Mouse (Mus musculus) liver, embryonic 14.5 days (tissue): Measurements from ENCODE around the gene Khdc1c. TPM values are rescaled to one million over a fixed set of nuclear protein-coding genes. Genes with fewer than 3 reads are reported as not detected.
"Not testable (repeated sequence)": the region's sequence is repeated elsewhere in the genome, so short reads cannot be mapped to it uniquely, and the experiment has no call there.

Experiments used
- ATAC-seq: fragments of 200-750 bp; cut with Nextera tagmentation; 2 replicates; pipeline ENCODE4 v1.8.0; 2017; ENCODE audit warnings: moderate number of reproducible peaks, mild to moderate bottlenecking, moderate library complexity; ENCODE audit not compliant: insufficient read depth
- DNase-seq, 3 experiments: peaks; one replicate each; pipeline ENCODE4 v3.0.0-alpha.2; 2012 to 2013; ENCODE audit warnings: low read depth in 3 of 3, low spot score in 3 of 3
- H3K27ac ChIP-seq: fragments of 300-500 bp; sonication (generic); 2 replicates; pipeline ENCODE4 v1.5.1; 2014; ENCODE audit warnings: moderate library complexity, mild to moderate bottlenecking, control low read depth, inconsistent platforms
- H3K27me3 ChIP-seq: fragments of 300-500 bp; sonication (generic); 2 replicates; pipeline ENCODE4 v1.6.1; 2014; ENCODE audit warnings: mild to moderate bottlenecking, low read length, moderate library complexity; ENCODE audit not compliant: control insufficient read depth, insufficient read depth
- H3K36me3 ChIP-seq: fragments of 300-500 bp; sonication (generic); replicated peaks from 2 replicates; pipeline ENCODE4 v1.6.1; 2014; ENCODE audit warnings: low read depth; ENCODE audit not compliant: control insufficient read depth, insufficient read depth
- H3K4me1 ChIP-seq, 2 experiments: fragments of 200-500 bp in 1 of 2; fragments of 300-500 bp in 1 of 2; sonication (generic) in 1 of 2; replicated peaks; 2 replicates each; pipeline ENCODE4 v1.6.1; 2012 to 2014; ENCODE audit warnings: antibody characterized with exemption in 1 of 2, inconsistent platforms in 1 of 2, low read length in 1 of 2; ENCODE audit not compliant: control insufficient read depth in 2 of 2, insufficient read depth in 2 of 2
- H3K4me2 ChIP-seq: fragments of 300-500 bp; sonication (generic); 2 replicates; pipeline ENCODE4 v1.6.1; 2014; ENCODE audit warnings: low read depth, mild to moderate bottlenecking, control low read depth, moderate library complexity
- H3K4me3 ChIP-seq, 2 experiments: fragments of 200-500 bp in 1 of 2; fragments of 300-500 bp in 1 of 2; sonication (generic) in 1 of 2; 2 replicates each; pipeline ENCODE4 v1.5.1; 2012 to 2014; ENCODE audit warnings: low read depth in 2 of 2, low read length in 2 of 2, mild to moderate bottlenecking in 2 of 2, control low read depth in 1 of 2, inconsistent platforms in 1 of 2, moderate library complexity in 1 of 2; ENCODE audit not compliant: insufficient read depth in 1 of 2
- H3K9ac ChIP-seq: fragments of 300-500 bp; sonication (generic); replicated peaks from 2 replicates; pipeline ENCODE4 v1.6.1; 2014; ENCODE audit warnings: mild to moderate bottlenecking, control low read depth, moderate library complexity
- H3K9me3 ChIP-seq: fragments of 300-500 bp; sonication (generic); 2 replicates; pipeline ENCODE4 v1.6.1; 2016; ENCODE audit warnings: low read length, mixed read lengths; ENCODE audit not compliant: control insufficient read depth
- CTCF ChIP-seq: IDR thresholded peaks from 2 replicates; pipeline ENCODE4 v1.5.1; 2016; ENCODE audit warnings: antibody characterized with exemption, low read depth, control low read depth
- EP300 ChIP-seq: IDR thresholded peaks from 2 replicates; pipeline ENCODE4 v1.6.1; 2016; ENCODE audit warnings: antibody characterized with exemption, low read depth
- WGBS: fragments of 180-500 bp; shearing (Covaris S2); extraction: QIAGEN DNeasy Blood & Tissue Kit; methylation state at CpG from one replicate; pipeline ENCODE4 v1.1.7; 2014; ENCODE audit not compliant: insufficient replicate concordance; 5-methylcytosine and 5-hydroxymethylcytosine counted together
- polyA plus RNA-seq, 2 experiments: library from polyadenylated mRNA; depleted of rRNA in 1 of 2; stranded (reverse) in 1 of 2; unstranded in 1 of 2; fragments of >200 nt; fragmentation: Nextera tagmentation in 1 of 2; extraction: Ambion mirVana in 1 of 2; gene quantifications; 2 replicates each; pipeline versions ENCODE4 v1.2.1 to v1.2.3; 2012 to 2014

The Khdc1c gene
- polyA plus RNA-seq, 2 experiments, result not detected

DNA sequence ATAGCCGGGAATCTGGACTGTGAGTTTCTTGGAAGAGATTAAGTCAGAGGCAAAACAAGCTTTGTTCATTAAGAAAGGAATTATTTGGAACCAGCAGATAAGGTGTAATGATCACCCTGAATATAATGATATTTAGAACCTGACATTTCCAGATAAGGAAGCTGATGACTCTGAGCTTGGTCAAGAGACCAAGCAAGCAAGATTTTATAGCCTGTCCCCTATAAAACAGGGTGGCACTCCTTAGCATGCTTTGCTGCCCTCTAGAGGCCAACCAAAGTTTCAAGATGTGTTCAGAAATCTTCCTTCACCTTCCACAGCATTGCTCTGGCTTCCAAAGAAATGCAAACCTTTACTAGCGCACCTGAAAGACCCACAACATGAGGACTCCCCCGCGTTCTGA is 23.9 kb upstream of the Khdc1c start:
- no peaks in the 10 kb centered on the region for H3K4me1 ChIP-seq
- 31% methylated on average over 4 of the region's 4 CpGs for WGBS
- H3K9ac ChIP-seq, result no peak overlapping the region
- H3K27ac ChIP-seq, result no peak overlapping the region
- no peaks in the 10 kb centered on the region for H3K27me3 ChIP-seq
- TF ChIP-seq CTCF, result peak; percentile 74
- TF ChIP-seq EP300, result no peak
- H3K4me3 ChIP-seq, result no peak overlapping the region
- H3K9me3 ChIP-seq, result no peaks in the 10 kb centered on the region
- peak in 2 of 3 experiments; percentile 3 to 35 for DNase-seq
- peak; percentile 28; the same call in 1 of the 2 replicates for ATAC-seq
- no peaks in the 10 kb centered on the region for H3K36me3 ChIP-seq
- H3K4me2 ChIP-seq, result no peak overlapping the region

DNA sequence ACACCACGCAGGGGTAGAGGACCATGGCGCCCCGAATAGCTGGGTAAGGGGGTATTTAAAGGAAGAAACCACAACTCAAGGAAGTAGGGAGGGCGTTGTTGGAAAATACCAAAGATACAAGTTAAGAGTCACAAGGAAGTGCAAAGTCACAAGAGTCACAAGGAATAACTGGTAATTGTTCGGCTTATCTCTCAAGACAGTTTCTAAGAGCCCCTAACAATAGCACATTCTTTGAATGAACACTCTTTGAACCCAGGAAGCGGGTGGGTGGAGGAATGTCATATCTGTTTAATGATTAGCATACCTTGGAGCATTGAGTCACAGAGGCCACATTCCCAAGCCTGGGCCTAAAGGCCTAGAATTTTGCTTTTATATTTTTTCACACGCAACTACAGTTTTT is 23.4 kb upstream of the Khdc1c start:
- not testable (repeated sequence) for H3K27me3 ChIP-seq, H3K4me1 ChIP-seq, H3K4me2 ChIP-seq, H3K9me3 ChIP-seq, H3K36me3 ChIP-seq, H3K27ac ChIP-seq, H3K9ac ChIP-seq, ATAC-seq, DNase-seq, H3K4me3 ChIP-seq
- whole genome bisulfite sequencing, result 49% methylated on average over 7 of the region's 7 CpGs

DNA sequence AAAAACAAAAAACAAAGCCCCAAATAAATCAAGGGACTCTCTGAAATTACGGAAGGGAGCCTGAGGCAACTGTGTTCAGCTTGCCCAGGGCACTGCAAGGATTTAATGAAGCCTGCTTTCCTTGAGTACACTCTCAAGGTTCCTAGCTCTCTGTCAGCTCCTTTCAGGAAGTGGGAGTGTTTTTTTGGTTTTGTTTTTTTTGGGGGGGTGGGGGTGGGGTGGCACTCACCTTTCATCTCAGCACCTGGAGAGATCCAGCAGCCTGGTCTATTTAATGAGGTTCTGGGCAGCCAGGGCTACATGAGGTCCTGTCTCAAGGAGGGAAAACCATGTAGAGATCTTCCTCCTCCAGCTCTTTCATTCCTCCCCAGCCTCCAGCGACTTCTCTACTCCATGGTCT is 18.8 kb upstream of the Khdc1c start, which contains the start of gene Khdc1a:
Gene Khdc1a (plus strand): TSS at position 301 of the 400 bp plus-strand sequence.
- Histone ChIP-seq H3K4me1 (no peaks in the 10 kb centered on the region), H3K27me3 (no peaks in the 10 kb centered on the region), H3K36me3 (no peaks in the 10 kb centered on the region), H3K9ac (no peak within 1 kb of the TSS), H3K9me3 (no peaks in the 10 kb centered on the region), H3K4me2 (no peak within 1 kb of the TSS), H3K27ac (no peak within 1 kb of the TSS), H3K4me3 (no peak within 1 kb of the TSS)
- DNase-seq, result no peak
- 52% methylated on average over 2 of the region's 2 CpGs for WGBS
- ATAC-seq, result no peak
- TF ChIP-seq EP300, result no peak
- TF ChIP-seq CTCF, result no peak

DNA sequence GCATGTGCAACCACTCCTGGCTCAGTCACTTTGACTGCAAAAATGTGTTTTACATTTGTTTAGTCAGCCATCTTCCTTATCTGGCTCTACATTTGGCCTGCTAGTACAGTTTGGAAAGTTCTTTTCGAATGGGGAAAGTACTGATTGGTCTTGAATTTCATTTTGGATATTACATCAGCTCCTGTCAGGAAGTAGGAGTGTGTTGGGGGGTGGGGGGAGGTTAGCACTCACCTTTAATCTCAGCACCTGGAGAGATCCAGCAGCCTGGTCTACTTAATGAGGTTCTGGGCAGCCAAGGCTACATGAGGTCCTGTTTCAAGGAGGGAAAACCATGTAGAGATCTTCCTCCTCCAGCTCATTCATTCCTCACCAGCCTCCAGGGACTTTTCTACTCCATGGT is 15.1 kb downstream of the Khdc1c start, which contains the start of gene Khdc1b:
Gene Khdc1b (plus strand): TSS at position 301 of the 400 bp plus-strand sequence.
- no peaks in the 10 kb centered on the region for H3K36me3 ChIP-seq
- H3K27ac ChIP-seq, result no peak within 1 kb of the TSS
- TF ChIP-seq EP300, result no peak
- TF ChIP-seq CTCF, result no peak
- no peaks in the 10 kb centered on the region for H3K4me1 ChIP-seq
- WGBS, result 59% methylated on average over 1 of the region's 1 CpGs
- H3K9ac ChIP-seq, result no peak within 1 kb of the TSS
- no peaks in the 10 kb centered on the region for H3K27me3 ChIP-seq
- no peak within 1 kb of the TSS for H3K4me3 ChIP-seq
- H3K4me2 ChIP-seq, result no peak within 1 kb of the TSS
- H3K9me3 ChIP-seq, result no peaks in the 10 kb centered on the region
- ATAC-seq, result no peak
- DNase-seq, result no peak

DNA sequence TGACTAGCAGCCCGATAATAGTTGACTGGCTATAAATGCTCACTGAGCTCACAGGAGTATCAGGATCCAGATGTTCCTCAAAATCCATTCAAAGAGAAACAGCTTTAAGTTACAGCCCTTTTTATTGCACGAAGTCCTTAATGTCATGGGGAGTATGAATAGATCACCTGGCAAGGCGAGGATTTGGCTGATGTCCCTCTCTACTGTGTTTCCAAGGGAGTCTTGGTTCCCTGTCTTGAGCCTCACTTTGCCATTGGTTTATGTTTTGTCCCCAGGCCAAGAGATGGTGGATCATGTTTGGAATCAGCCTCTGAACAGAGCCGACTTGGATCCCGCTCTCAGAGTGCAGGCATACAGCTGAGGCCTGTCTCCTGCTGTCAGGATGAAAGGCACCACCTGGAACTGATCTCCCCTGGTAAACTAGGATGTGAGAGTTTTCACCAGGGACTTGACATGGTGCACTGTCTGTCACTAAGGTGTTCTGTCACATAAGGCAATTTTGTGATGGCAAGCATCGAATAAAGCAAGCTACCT is 23.1 kb downstream of the Khdc1c start:
- TF ChIP-seq EP300, result no peak
- no peak for TF ChIP-seq CTCF
- H3K4me3 ChIP-seq, result no peak overlapping the region

More for the DNA sequence above, 23.1 kb downstream of the Khdc1c start:
- no peaks in the 10 kb centered on the region for H3K36me3 ChIP-seq
- no peak overlapping the region for H3K4me2 ChIP-seq
- DNase-seq (no peak), ATAC-seq (no peak)
- 63% methylated on average over 6 of the region's 6 CpGs for WGBS
- no peak overlapping the region for H3K9ac ChIP-seq
- no peaks in the 10 kb centered on the region for H3K9me3 ChIP-seq
- no peaks in the 10 kb centered on the region for H3K4me1 ChIP-seq
- H3K27ac ChIP-seq, result no peak overlapping the region
- H3K27me3 ChIP-seq, result no peaks in the 10 kb centered on the region
